Mouse (Mus musculus): Measurements from ENCODE around the gene Bbof1.
A peak's percentile ranks its signal among the peaks of the same experiment; 100 is the strongest.

DNA sequence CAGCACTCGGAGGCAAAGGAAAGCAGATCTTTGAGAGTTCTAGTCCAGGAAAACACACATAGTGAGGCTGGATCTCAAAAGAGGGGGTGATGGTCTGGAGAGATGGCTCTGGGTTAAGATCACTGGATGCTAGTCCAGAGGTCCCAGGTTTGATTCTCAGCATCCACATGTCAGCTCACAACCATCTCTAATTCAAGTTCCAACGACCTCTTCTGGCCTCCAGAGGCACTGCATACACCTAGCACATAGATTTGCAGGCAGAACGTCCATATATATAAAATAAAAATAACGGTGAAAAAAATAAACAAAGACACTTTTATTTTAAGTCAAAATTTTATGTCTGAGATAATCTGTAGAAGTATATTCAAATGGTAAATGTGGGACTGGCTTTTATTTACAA, 1.6 kb upstream of the Bbof1 start:
- TF ChIP-seq CTCF (IDR thresholded peaks at IDR 0.05) = peak; percentile 26; the same call in 1 of the 2 replicates
- TF ChIP-seq EP300 (IDR thresholded peaks at IDR 0.05) = no peak

Data from lung, postnatal 0 days (tissue).